Mouse (Mus musculus): Measurements from ENCODE around the gene Slc30a7. TPM values are rescaled to one million over a fixed set of nuclear protein-coding genes. Genes with fewer than 3 reads are reported as not detected.
A peak's percentile ranks its signal among the peaks of the same experiment; 100 is the strongest.

Slc30a7 gene
- 32.4 and 40.4 TPM in 2 replicates for total RNA-seq (2015)
- total RNA-seq (2017): 37.9 and 51.5 TPM in 2 replicates

- ATAC-seq (replicated peaks; ENCODE audit: poor library complexity): peak; percentile 69
Measured at GRCm38 (mm10) chr3:116006978-116007940, at the start of gene Slc30a7, which contains the start of gene Extl2. Gene Slc30a7, minus strand, starts transcription at chr3:116007406. Gene Extl2, plus strand, starts transcription at chr3:116007462.

GRCm38 (mm10) chr3:116047034-116047433 is 39.8 kb upstream of the Slc30a7 start:
- no peak for ATAC-seq (replicated peaks; ENCODE audit: poor library complexity)

- no peak for ATAC-seq (replicated peaks; ENCODE audit: poor library complexity)
Measured at GRCm38 (mm10) chr3:116046000-116046399, 38.8 kb upstream of the Slc30a7 start.

- ATAC-seq (replicated peaks; ENCODE audit: poor library complexity): no peak
Measured at GRCm38 (mm10) chr3:116040776-116041175, 33.6 kb upstream of the Slc30a7 start.

- peak; percentile 77 for ATAC-seq (replicated peaks; ENCODE audit: poor library complexity)
Measured at GRCm38 (mm10) chr3:116033871-116034222, 26.6 kb upstream of the Slc30a7 start.

GRCm38 (mm10) chr3:116033218-116033870 is 26.1 kb upstream of the Slc30a7 start:
- no peak for ATAC-seq (replicated peaks; ENCODE audit: poor library complexity)

GRCm38 (mm10) chr3:116030152-116030788 is 23.1 kb upstream of the Slc30a7 start:
- ATAC-seq (replicated peaks; ENCODE audit: poor library complexity): peak; percentile 50; the same call in 1 of the 2 replicates

- ATAC-seq (replicated peaks; ENCODE audit: poor library complexity): no peak
Measured at GRCm38 (mm10) chr3:116026996-116027395, 19.8 kb upstream of the Slc30a7 start.

- no peak for ATAC-seq (replicated peaks; ENCODE audit: poor library complexity)
Measured at GRCm38 (mm10) chr3:116025701-116026100, 18.5 kb upstream of the Slc30a7 start.

- no peak for ATAC-seq (replicated peaks; ENCODE audit: poor library complexity)
Measured at GRCm38 (mm10) chr3:116024669-116025068, 17.5 kb upstream of the Slc30a7 start.

GRCm38 (mm10) chr3:116024236-116024635 is 17.0 kb upstream of the Slc30a7 start:
- no peak for ATAC-seq (replicated peaks; ENCODE audit: poor library complexity)

- ATAC-seq (replicated peaks; ENCODE audit: poor library complexity): no peak
Measured at GRCm38 (mm10) chr3:116019136-116019535, 11.9 kb upstream of the Slc30a7 start.

GRCm38 (mm10) chr3:116018606-116019005 is 11.4 kb upstream of the Slc30a7 start:
- no peak for ATAC-seq (replicated peaks; ENCODE audit: poor library complexity)

GRCm38 (mm10) chr3:116016116-116016515 is 8.9 kb upstream of the Slc30a7 start:
- ATAC-seq (replicated peaks; ENCODE audit: poor library complexity): peak; percentile 37; the same call in 1 of the 2 replicates

- ATAC-seq (replicated peaks; ENCODE audit: poor library complexity): no peak
Measured at GRCm38 (mm10) chr3:116014901-116015300, 7.7 kb upstream of the Slc30a7 start.

- no peak for ATAC-seq (replicated peaks; ENCODE audit: poor library complexity)
Measured at GRCm38 (mm10) chr3:116009622-116010344, 2.6 kb upstream of the Slc30a7 start.

- ATAC-seq (replicated peaks; ENCODE audit: poor library complexity): peak; percentile 65
Measured at GRCm38 (mm10) chr3:116007941-116008440, 785 bp upstream of the Slc30a7 start.

GRCm38 (mm10) chr3:116006284-116006977 is 775 bp downstream of the Slc30a7 start:
- peak; percentile 69 for ATAC-seq (replicated peaks; ENCODE audit: poor library complexity)

- ATAC-seq (replicated peaks; ENCODE audit: poor library complexity): no peak
Measured at GRCm38 (mm10) chr3:115996929-115997328, 10.3 kb downstream of the Slc30a7 start.

GRCm38 (mm10) chr3:115993025-115993424 is 14.2 kb downstream of the Slc30a7 start:
- ATAC-seq (replicated peaks; ENCODE audit: poor library complexity): no peak

Measured in megakaryocyte progenitor cell, adult 5-6 weeks (primary cell).